Mouse (Mus musculus) embryonic fibroblast, embryonic 13.5 days (primary cell): ENCODE results near the gene Gm16223. TPM values are rescaled to one million over a fixed set of nuclear protein-coding genes. Genes with fewer than 3 reads are reported as not detected.

ENCODE experiments used
- H3K27ac ChIP-seq: 2 replicates; pipeline ENCODE4 v1.5.1; 2012; ENCODE audit warnings: low read length, control low read depth, inconsistent platforms; ENCODE audit not compliant: insufficient read depth
- H3K4me1 ChIP-seq: 2 replicates; pipeline ENCODE4 v1.6.1; 2011; ENCODE audit warnings: low read length; ENCODE audit not compliant: control insufficient read depth, insufficient read depth
- H3K4me3 ChIP-seq: 2 replicates; pipeline ENCODE4 v1.5.1; 2011; ENCODE audit warnings: mild to moderate bottlenecking, control low read depth, low read length; ENCODE audit not compliant: insufficient read depth
- CTCF ChIP-seq: IDR thresholded peaks from 2 replicates; pipeline ENCODE4 v1.5.1; 2011; ENCODE audit warnings: mild to moderate bottlenecking, control low read depth, low read length, moderate library complexity, borderline replicate concordance; ENCODE audit not compliant: insufficient read depth
- POLR2A ChIP-seq: IDR thresholded peaks from 2 replicates; pipeline ENCODE4 v1.6.1; 2011; ENCODE audit warnings: low read depth, mild to moderate bottlenecking, control low read depth, low read length, moderate library complexity
- polyA plus RNA-seq: library from polyadenylated mRNA; stranded (reverse); fragments of >200 nt; gene quantifications from 2 replicates; pipeline ENCODE4 v1.2.4, GENCODE M21; 2011; ENCODE audit warnings: low read depth; ENCODE audit not compliant: missing spikeins, insufficient read length

Gene Gm16223
- polyA plus RNA-seq, 1 experiment: not detected

- no peak overlapping the region for H3K27ac ChIP-seq
- no peaks in the 10 kb centered on the region for H3K4me1 ChIP-seq
- H3K4me3 ChIP-seq: no peak overlapping the region
- TF ChIP-seq CTCF: no peak
- TF ChIP-seq POLR2A: no peak
Observed at GRCm38 (mm10) chr5:42116586-42117346, 49.0 kb downstream of the Gm16223 start.

GRCm38 (mm10) chr5:42125562-42125961 lies 57.8 kb downstream of the Gm16223 start:
- TF ChIP-seq CTCF: no peak
- no peak for TF ChIP-seq POLR2A
- H3K27ac ChIP-seq: peak overlapping the region; percentile 40; the same call in 1 of the 2 replicates
- no peak overlapping the region for H3K4me3 ChIP-seq
- H3K4me1 ChIP-seq: no peaks in the 10 kb centered on the region

- H3K4me1 ChIP-seq: peaks cover 11% of the 10 kb centered on the region
- H3K4me3 ChIP-seq: no peak overlapping the region
- TF ChIP-seq CTCF: no peak
- no peak for TF ChIP-seq POLR2A
- peak overlapping the region; percentile 55 for H3K27ac ChIP-seq
Observed at GRCm38 (mm10) chr5:42155626-42156025, 87.9 kb downstream of the Gm16223 start.

GRCm38 (mm10) chr5:42164731-42165130 lies 97.0 kb downstream of the Gm16223 start:
- H3K27ac ChIP-seq: no peak overlapping the region
- no peaks in the 10 kb centered on the region for H3K4me1 ChIP-seq
- no peak overlapping the region for H3K4me3 ChIP-seq
- no peak for TF ChIP-seq POLR2A
- TF ChIP-seq CTCF: no peak

GRCm38 (mm10) chr5:42166311-42166710 lies 98.6 kb downstream of the Gm16223 start:
- no peak overlapping the region for H3K4me3 ChIP-seq

GRCm38 (mm10) chr5:42168071-42168470 lies 100.3 kb downstream of the Gm16223 start:
- TF ChIP-seq POLR2A (no peak), CTCF (no peak)
- no peaks in the 10 kb centered on the region for H3K4me1 ChIP-seq
- H3K4me3 ChIP-seq: no peak overlapping the region
- no peak overlapping the region for H3K27ac ChIP-seq

More at GRCm38 (mm10) chr5:42166311-42166710, 98.6 kb downstream of the Gm16223 start:
- no peak overlapping the region for H3K27ac ChIP-seq
- no peaks in the 10 kb centered on the region for H3K4me1 ChIP-seq
- TF ChIP-seq POLR2A: no peak
- no peak for TF ChIP-seq CTCF

- Histone ChIP-seq H3K4me1 (no peaks in the 10 kb centered on the region), H3K4me3 (no peak overlapping the region)
- TF ChIP-seq POLR2A (no peak), CTCF (no peak)
Observed at GRCm38 (mm10) chr5:42168785-42169184, 101.0 kb downstream of the Gm16223 start.

GRCm38 (mm10) chr5:42174109-42174508 lies 106.3 kb downstream of the Gm16223 start:
- Histone ChIP-seq H3K4me1 (no peaks in the 10 kb centered on the region), H3K27ac (no peak overlapping the region), H3K4me3 (no peak overlapping the region)
- TF ChIP-seq POLR2A (no peak), CTCF (no peak)

More at GRCm38 (mm10) chr5:42168785-42169184, 101.0 kb downstream of the Gm16223 start:
- no peak overlapping the region for H3K27ac ChIP-seq

GRCm38 (mm10) chr5:42175424-42175823 lies 107.7 kb downstream of the Gm16223 start:
- no peaks in the 10 kb centered on the region for H3K4me1 ChIP-seq
- no peak overlapping the region for H3K27ac ChIP-seq
- TF ChIP-seq POLR2A: no peak
- no peak for TF ChIP-seq CTCF
- H3K4me3 ChIP-seq: no peak overlapping the region

GRCm38 (mm10) chr5:42198493-42198892 lies 130.7 kb downstream of the Gm16223 start:
- Histone ChIP-seq H3K4me3 (no peak overlapping the region), H3K27ac (no peak overlapping the region), H3K4me1 (no peaks in the 10 kb centered on the region)
- TF ChIP-seq CTCF: no peak
- no peak for TF ChIP-seq POLR2A
